Mouse (Mus musculus): ENCODE measurements around the gene Amh.
"Not testable (repeated sequence)": the region's sequence is repeated elsewhere in the genome, so short reads cannot be mapped to it uniquely, and the experiment has no call there.

The Amh gene

DNA sequence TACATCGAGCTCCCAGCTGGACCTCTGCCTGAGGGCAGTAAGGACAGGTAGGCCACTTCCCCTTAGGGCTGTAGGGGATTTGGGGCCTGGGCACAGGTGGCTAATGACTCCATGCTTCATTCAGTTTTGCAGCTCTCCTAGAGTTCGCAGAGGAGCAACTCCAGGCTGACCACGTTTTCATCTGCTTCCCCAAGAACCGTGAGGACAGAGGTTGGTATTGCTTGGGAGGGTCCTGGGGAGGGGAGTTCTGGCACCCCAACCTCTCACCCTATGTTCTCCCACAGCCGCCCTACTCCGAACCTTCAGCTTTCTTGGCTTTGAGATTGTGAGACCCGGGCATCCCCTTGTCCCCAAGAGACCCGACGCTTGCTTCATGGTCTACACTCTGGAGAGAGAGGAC lies 23.5 kb downstream of the Amh start:
- not testable (repeated sequence) for DNase-seq (ENCODE audit: low spot score)

DNA sequence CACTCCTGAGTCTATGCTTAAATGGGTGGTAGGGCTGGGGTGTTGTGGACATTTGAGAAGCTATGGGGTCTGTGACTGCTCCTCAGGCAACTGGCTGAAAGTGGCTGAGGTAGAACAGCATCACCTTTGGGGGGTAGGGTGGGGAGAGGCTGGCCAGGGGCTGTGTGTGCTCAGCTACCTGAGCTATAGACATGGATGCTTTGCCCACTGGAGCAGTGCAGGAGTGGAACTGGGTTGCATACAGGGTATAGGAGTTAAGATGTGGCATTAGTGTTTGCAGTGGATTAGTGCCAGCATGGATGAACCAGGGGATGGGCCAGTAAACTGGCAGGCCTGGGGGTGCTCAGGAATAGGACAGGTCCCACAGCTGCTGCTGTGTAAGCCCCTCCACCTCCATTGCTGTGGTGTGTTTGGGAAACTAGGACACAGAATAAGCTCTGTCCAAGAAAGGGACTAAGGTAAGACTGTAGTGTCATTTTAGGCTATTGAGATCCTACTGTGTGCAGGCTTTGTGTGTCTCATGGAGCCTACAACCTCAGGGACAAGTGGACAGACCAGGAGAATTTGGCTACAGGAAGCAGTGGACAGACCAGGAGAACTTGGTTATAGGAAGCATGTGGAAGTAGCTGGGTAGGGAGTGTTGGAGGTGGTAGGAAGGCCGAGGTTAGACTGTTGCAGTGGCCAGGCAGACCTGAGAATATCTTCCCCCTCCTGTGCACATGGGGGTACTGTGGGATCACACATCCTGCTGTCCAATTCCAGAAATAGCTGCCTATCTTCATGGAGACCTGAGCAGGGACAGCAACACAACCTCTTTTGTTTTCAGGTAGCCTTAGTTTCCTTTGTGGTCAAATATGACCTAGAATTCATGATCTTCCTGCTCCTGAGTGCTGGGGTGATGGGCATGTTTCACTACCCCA lies 24.6 kb downstream of the Amh start:
- DNase-seq (ENCODE audit: low spot score) = no peak

DNA sequence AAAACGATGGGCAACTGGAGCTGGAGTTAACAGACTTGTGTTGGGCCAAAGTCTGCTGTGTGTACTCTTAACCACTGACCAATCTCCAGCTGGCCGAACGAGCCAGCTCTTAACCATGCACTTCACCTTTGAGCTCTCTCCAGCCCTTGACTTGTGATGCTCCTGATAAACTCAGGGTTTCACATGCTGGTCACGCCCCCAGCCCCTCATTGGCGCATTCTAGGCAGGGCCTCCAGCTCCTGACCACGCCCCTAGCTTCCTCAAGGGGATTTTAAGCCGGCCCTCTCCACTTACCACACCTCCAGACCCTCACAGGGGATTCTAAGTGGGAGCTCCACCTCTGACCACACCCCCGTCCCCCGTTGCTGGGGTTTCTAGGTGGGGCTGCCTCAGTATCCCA lies 26.1 kb downstream of the Amh start:
- DNase-seq (ENCODE audit: low spot score) = no peak

DNA sequence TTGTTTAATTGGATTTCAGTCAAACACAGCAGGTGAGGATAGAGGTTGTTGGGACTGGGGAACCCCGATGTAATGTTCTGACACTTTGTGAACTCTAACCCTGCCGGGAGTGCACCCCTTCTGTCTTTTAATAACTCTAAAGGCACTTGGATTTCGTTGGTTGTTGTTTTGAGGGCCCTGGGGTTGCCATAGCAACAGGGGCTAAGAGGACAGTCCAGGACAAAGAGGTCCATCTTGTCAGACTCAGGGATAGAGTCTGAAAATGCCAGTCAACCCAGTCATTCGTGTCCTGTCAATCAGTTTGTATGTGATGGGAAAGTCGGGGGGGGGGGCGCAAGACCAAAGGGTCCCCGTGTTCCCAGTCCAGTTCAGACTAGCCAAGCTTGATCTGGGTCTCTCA lies 27.8 kb downstream of the Amh start:
- no peak for DNase-seq (ENCODE audit: low spot score)

DNA sequence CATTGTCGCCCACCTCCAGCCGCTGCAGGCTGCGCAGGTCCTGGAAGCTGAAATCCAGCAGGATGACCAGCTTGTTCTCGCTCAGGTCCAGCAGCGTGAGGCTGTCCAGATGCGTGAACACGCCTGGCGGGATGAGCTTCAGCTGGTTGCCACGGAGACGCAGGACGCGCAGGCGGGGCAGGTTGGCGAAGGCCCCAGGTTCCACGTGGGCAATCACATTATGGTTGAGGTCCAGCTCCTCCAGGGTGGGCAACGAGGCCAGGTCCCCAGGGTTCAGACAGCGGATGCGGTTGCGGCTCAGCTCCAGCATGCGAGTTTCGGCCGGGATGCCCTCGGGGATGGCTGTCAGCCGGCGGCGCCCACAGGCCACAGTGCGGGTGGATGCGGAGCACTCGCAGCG lies 30.6 kb downstream of the Amh start:
- no peak for DNase-seq (ENCODE audit: low spot score)

DNA sequence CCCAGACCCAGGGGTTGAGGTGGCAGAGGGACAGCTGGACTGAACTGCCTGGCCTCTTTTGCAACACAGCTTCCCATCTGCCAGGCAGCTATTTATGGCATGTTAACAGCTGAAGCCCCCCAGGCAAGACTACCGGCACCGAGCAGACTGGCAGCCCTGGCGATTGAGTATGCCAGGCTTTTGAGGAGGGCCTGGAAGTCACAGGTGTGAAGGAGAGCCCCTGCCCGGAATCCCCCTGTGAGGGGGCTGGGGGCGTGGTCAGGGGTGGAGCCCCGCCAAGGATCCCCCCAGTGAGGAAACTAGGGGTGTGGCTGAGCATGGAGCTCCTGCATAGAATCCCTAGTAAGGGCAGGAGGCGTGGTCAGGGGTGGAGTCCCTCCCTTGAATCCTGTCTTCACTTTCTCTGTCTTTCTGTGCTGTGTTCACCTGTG lies 31.9 kb downstream of the Amh start:
- no peak for DNase-seq (ENCODE audit: low spot score)

DNA sequence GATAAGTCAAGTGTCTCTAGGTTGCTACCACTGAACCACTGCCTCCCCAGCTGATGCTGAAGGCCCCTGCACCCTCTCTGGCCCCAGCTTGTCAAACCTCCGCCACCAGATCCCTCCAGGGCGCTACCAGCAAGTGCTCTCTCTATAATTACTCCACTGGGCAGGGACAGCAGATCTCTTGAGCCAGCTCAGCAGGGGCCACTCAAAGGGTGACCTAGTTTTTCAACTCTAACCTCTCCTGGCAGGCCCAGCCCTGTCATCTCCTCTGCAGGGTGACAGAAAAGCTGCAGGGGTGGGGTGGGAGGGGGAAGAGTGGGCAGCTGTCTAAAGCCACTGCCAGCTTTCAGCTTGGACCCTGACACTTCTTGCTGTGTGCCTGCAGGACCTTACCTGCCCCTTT lies 32.8 kb downstream of the Amh start:
- DNase-seq (ENCODE audit: low spot score) = no peak

DNA sequence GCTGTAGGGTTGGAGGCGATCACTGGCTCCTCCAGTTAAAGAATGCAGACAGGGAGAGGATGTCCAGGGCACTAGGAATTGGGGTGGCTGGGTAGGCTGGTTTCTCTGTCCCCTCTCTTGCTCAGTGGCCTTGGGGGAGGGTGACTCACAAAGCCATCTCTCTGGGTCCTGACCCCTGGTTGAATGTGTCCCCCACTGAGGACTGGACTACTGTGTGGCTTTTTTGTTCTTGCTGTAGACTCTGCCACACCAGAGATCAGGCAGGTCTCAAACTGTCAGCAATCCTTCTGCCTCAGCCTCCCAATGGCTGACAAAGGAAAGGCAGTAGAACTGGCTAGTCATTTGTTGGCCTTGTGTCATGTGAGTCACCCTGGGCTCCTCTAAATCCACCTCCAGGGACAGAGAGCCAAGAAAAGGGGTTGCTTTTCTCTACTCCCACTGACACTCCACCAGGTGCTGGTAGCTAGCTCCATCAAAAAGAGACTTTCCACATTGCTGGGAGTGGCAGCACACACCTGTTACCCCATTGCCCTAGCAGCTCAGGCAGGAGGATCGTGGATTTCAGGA lies 33.4 kb downstream of the Amh start:
- no peak for DNase-seq (ENCODE audit: low spot score)

DNA sequence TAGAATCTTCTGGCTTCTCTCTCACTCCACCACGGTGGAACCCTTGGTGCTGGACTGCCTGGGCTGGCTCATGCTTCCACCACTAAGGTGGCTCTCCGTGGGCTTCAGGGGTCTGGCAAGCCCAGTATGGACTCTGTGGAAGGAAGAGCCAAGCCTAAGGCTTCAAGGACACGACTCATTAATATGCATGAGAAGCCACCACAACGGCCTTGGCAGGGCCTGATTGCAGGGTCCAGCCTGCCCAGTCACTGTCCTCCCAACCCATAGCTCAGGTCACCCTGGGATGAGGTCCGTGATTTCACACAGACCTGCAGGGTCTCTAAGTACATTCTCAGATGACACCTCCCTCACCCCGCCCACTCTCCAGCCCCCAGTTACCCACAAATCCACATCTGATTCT lies 34.8 kb downstream of the Amh start:
- no peak for DNase-seq (ENCODE audit: low spot score)

DNA sequence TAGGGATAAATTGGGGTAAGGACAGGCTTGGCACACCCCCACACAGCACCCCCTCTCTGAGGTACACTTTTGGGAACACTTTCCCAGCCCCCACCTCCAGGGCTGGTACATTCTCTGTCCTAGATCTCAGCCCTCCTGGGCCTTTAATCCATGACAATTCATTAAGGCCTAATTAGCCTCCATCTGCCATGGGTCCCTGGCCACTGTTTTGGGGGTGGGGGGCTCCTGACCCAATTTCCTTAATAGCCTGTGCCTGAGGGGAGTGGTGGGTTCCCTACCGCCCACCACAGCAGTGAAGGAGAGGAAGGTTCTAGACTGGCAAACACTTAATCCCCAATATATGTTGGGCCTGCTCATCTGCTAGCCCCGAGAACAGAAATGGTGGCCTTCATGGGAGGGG lies 36.6 kb downstream of the Amh start:
- no peak for DNase-seq (ENCODE audit: low spot score)

DNA sequence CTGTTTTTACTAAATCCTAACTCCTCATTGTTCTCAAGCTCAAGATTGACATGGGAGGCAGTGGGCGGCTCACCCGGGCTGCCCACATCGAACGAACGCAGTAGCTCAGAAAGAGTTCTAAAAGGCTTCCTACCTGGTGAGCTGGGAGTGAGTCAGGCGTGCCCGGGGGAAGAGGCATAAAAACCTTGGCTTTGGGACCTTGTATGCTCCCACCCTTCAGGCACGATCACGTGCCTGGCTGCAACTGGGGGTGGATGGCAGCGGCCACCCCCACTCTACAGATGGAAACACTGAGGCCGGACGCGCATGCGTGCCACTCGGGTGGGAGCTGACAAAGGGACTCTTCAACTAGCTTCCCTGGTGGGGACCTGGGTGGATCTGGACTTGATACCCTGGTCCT lies 37.3 kb downstream of the Amh start:
- no peak for DNase-seq (ENCODE audit: low spot score)

DNA sequence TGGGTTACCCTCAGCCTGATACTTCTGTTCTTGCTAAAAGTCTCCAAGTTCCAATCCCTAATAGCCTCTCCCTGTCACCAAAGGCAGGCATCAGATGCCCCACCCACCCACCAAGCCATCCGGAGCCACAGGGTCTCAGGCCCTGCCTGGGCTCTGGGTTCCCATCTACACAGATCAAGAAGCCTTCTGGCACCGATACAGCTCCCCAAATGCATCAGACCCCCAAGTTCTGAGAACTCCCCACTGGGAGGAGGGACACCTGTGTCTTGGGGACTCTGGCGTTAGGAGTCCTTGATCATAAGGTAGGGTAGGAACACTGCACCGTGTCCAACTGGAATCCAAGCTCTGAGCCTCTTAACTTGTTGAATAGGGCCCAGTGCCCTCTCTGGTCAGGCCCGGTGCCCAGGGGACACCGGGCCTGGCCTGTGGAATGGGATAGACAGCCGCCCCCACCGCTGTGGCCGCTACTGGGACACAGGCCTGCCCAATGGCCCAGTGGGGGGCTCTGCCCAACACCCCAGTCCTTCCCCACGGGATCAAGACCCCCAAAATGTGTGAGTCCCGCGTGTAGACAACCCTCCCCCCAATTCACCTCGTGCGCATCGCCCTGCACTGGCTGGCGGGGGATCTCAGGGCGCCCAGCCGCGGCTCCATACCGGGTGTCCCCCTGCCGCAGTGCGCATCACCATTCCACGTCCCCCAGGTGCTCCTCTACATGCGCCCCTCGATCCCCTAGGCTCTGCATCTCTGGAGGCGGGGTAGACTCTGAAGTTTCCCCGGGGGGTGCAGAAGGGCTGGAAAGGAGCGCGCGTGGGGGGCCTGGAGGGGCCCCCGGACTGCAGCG lies 38.3 kb downstream of the Amh start:
- DNase-seq (ENCODE audit: low spot score) = no peak

DNA sequence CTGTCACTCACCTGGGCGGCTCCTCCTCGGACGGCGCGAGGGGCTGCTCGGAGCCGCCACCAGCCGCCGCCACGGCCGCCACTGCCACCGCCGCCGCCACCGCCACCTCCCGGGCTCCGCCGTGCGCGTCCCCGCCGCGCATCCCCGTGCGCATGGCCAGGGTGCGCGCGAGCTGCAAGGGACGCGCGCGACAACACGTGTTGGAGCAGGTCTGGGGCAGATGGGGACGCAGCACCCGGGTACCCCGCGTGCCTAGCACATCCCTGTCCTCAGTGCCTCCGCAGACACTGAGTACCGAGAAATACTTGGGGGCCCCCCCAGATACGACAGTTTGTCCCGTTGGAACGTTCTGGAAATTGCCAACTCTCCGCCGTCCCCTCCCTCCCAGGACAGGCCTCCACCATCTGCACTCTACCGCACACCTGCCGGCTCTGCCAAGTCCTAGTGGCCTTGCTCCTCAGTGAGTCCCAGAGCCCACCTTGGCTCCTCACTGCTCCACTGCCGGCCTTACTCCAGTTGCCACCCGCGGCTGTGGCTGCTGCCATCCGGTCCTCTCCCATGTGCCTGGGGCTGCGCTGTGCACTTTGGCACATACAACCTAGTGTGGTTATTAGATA lies 39.0 kb downstream of the Amh start, which contains the start of gene Lingo3:
Gene Lingo3, minus strand, starts transcription at position 109 of the 617 bp plus-strand sequence.
- no peak for DNase-seq (ENCODE audit: low spot score)

DNA sequence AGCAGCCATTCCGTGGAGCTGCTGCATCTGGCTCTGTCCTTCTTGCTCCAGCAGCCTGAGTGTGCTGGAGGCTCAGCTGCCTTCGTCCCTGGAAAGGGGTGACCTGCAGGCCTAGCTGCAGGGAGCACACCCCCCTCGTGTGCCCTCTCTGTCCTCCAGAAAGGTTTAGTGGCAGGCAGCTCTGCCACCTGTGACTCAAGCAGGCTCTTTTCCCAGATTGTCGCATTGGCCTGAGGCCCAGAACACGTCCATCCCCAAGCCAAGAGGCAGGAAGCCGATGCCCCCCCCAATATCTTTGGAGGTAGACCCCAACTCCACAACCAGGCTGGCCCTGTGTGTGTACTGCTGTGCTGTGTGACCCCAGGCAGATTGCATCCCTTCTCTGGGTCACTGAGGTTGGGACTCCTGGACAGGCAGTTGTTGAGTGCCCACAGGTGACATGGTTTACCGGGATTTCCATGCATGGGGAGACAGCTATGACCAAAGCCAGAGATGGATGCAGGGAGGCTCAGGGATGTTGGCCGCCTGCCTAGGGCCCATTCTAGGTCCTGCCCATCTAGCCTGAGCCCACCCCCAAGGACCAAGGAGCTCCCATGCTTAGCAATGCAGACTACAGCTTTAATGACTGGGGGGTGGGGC lies 40.1 kb downstream of the Amh start:
- no peak for DNase-seq (ENCODE audit: low spot score)

DNA sequence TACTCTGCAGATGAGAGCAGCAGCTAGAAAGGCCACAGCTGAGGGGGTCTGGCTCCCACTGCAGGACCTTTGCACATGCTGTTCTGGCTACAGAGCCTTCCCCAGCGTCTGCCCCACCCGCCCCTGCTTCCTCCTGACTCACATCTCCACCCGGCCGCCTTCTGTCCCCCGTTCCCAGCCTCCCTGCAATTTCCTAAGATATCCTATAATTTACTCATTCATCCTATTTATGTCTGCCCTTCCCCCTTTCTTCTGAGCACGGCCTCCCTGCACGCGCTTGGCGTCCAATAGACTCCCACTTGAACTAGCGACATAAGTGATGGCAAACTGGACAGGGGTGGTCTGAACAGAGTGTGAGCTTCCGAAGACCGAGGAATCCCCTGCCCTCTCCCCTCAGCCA lies 40.7 kb downstream of the Amh start:
- DNase-seq (ENCODE audit: low spot score) = no peak

DNA sequence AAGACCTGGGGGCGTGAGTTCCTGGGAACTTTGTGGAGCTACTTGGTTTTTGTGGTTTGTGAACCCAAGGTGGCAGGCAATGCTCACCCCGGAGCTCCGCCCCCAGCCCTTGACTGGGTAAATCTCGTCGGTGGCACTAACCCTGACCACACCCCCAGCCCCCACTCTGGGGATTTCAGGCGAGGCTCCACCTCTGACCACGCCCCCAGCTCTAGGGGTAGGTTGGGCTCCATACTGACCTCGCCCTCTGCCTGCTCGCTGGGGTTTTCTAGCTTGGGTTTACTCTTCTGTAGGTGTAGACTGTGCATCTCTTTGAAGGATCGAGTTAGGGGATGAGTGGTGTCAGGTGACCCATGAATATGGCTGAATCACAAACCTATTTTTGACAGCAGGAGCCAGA lies 43.5 kb downstream of the Amh start:
- no peak for DNase-seq (ENCODE audit: low spot score)

DNA sequence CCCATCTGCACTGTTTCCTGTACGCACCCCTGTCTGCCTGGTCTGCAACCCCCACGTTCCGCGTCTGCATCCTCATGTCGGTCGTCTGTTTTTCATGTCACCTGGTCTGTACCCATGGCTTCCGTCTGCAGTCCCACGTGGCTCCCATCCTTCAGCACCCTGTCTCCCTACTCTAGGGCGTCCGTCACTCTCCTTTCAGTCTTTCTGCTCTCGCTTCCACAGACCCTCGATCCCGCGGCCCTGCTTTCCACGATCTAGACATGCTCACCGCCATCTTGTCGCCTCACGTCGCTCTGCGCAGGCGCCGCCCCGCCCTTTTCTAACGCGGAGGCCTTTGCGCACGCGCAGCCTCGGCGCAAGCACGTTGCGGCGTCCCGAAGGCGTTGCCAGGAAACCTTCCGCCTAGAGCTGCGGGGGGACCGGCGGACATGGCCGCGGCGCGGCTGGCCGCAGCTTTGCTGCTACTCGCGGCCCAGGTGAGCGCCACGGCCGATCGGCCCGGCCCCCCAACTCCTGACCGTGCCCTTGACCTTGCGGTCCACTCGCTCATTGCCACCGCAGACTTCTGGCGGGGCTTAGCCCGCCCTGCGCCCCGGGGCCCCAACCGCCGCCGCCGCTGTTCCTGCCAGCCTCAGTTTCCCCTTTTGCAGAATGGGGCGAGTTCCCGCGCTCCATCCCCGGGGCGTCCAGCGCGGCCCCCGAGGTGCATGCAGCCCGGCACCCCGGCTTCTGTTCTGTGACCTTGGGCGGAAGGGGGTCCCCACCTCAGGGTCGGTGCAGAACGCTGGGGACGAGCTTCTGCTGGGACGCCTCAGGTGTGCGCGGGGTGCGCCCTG lies 50.1 kb downstream of the Amh start, which contains the start of the genes Lsm7 and Sppl2b:
Gene Lsm7, minus strand, starts transcription at position 297 of the 836 bp plus-strand sequence.
Gene Sppl2b, plus strand, starts transcription at position 363 of the 836 bp plus-strand sequence.
- DNase-seq (ENCODE audit: low spot score) = peak; percentile 91

DNA sequence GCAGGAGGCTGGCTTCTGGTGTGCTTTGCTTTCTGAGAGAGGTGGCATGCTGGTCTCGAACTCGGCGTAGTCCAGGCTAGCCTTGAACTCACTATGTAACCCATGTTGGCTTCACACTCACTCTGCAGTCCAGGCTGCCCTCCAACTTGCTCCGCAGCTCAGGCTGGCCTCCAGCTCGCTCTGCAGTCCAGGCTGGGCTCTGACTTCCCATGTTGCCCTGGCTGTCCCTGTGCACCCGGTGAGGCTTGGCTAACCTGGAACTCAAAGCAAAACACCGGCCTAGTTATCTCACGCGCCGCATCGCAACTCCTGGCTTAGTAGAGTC lies 50.7 kb downstream of the Amh start:
- DNase-seq (ENCODE audit: low spot score) = no peak

DNA sequence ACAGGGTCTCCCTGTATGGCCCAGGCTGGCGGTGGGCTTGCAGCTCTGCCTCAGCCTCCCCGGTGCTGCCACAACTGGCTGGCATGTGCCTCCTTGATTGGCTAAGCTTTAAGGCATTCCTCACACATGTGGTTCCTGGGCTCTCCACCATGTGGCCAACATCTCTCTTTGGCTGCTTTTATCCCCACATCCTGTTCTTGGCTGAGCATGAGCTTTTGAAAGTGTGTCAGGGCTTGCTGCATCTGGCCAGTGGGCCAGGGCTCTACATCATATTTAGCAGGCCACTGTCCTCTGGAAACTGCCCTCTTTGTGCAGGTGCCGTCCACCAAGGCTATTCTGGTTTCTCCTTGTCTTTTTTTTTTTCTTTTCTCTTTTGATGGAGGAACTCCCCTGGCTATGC lies 51.2 kb downstream of the Amh start:
- no peak for DNase-seq (ENCODE audit: low spot score)

DNA sequence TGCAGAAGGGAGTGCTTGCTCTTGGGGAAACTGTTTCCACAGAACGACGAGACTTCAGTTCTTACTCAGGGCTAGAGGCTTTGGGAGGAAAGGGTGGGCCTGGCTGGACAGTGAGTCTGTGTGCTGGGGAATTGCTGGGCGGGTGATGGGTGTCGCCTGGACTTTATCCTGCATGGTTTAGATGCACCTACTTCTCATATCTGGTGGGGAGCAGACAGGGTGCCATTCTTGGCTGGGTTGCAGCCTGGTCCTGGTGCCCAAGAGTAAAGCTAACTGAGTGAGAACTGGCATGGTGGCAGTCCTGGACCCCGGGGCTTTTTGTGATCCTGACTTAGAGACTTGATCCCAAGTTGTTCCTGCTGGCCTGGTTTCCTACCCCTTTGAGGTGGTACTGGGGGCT lies 51.9 kb downstream of the Amh start:
- no peak for DNase-seq (ENCODE audit: low spot score)
